Mouse (Mus musculus) cerebellum, adult 11-12 months (tissue): ENCODE results near the gene Tspan1.

Source experiments
- DNase-seq: peaks from one replicate; pipeline ENCODE4 v3.0.0; 2022

The Tspan1 gene

DNA sequence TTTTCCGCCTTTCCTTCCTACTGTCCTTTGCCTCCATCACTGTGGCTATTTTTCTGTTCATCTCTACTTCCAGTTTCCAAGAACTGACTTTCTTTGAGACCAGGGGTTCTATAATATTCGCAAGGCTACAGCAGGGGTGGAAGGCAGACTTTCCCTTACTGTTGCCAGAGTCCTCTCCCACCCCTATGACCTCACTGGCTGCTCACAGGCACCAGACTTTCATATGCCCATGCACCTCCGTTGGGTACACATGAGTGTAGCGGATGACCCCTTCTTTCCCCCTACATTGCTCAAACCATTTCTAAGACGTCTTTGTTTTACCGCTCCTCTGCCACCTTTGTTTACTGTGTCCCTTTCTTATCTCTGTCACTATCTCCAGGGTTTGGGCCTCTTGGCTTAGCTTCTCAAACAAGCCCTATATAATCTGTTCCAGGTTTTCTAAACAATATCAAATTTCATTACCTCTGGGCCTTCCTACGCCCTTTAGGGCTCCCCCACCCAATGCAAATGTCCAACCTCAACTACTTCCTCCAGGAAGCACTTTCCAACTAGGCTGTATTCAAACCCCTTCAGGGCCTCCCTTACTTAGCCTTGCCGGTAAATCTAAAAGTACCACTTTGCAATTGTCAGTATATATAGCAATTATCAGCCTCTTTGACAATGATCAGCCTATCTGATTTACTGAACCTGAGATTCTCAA lies 1.5 kb downstream of the Tspan1 start:
- DNase-seq = no peak

DNA sequence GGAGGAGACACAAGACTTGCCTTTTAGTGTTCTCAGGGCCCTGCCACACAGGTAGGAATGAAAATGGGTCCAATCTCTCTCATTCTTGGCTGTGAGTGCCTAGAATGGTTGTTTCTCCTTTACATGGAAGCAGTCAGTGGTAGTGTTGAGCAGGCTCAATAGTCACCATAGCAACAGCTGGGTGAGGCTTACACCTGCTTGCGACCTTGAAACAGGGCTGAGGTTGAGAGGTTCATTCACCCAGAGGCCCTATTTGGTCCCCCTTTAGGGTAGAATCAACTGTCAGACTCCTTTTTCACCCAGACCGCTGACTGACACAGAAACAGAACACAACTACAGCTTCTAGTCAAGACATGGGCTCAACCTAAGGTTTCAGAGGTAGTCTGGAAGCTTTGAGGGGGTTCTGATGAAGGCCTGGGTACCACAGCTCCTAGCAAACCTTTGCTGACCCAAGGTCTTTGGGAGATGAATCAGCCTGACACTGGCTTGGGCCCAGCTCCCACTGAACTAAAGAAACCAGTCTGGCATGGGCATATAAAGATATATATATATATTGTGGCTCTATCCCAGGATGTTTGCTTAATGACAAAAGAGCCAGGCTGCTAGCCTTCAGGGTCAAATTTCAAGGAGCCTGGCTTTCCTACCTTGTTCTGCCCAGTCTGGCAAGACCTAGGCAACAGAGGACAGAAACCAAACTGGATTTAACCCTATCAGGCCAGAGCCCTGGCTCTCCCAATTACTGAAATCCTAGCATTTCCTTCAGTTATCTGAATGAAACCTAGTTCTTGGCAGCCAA lies 2.4 kb downstream of the Tspan1 start:
- no peak for DNase-seq

DNA sequence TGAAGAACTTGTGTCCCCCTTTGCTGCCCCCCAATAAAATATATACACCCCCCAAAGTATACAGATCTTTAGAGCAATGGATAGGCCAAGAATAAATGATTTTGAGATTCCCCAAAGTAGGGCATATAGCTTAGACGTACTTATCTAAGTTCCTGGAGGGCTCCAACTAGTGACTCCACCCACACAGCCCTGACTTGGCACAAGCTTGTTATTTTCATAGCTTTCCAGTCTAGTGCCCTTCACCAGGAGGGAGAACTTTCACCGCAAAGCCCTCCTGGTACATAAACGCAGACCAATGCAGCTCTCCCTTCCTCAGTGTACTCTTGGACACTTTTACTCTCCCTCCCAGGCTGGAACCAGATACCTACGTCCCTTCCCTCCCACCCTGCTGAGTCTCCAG lies 5.3 kb downstream of the Tspan1 start:
- no peak for DNase-seq

DNA sequence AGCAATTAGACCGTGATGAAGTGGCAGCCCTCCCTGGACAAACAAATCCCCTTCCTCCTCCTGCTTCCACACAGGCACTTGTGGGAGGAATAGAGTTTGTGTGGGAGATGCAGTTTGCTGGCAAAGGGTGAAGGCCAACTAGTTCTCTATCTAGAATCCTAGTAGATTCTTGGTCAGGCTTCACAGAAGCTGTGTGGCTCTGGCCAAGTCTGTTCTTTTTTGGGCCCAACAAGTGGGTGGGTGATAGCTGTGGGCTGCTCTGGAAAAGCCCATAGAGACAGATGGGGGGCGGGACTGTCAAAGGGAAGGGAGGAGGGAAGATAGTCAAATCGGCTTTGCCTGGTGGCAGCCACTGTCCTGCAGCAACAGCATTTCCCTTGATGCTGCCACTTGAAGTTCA lies 6.6 kb downstream of the Tspan1 start:
- DNase-seq = no peak

DNA sequence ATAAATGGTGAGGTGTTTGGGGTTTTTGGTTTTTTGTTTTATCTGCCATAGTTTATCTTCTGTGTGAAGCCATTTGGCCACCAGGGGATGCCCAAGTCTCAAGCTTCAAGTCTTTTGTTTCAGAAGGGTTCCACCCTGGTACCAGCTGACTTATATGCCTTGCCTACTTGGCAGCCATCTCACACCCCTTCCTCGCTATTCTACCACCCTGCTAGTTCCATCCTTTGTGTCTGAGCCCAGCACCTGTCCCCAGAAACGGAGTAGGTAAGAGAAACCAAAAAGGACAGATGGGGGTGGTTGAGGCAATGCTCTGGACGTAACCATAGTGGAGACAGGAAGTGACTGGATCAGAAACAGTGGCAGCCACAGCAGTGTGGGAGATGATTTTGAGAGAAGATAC lies 7.5 kb downstream of the Tspan1 start:
- no peak for DNase-seq

DNA sequence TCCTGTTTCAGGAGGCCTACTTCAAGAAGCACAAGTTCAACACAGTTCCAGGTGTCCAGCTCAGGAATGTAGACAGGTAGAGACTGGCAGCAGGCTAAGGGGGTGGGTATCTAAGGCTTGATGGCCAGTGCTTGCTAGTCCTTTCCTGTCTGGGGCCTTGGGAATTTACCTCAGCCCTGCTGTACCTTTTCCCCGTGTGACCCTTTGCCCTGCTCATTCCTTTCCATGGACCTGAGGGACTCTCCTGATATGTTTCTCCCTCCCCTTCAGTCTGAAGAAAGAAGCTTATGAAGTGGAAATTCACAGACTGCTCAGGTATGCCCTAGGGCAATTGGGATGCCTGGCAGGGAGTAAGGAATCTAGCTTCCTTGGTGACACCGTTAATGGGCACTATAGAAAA lies 9.5 kb downstream of the Tspan1 start:
- DNase-seq = no peak

DNA sequence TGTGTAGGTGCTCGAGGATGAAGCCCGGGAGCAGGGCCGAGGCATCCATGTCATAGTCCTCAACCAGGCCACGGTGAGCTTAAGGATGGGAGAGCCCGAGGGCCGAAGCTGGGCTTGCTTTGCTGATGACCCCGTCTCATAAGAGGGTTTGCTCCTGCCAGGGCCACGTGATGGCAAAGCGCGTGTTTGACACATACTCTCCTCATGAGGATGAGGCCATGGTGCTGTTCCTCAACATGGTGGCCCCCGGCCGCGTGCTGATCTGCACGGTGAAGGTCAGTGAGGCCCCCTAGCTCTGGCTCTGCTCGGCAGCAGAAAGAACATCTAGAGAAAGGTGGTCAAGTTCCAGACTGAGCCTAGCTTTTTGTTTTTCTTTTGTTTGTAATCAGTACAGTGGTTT lies 14.7 kb downstream of the Tspan1 start:
- no peak for DNase-seq

DNA sequence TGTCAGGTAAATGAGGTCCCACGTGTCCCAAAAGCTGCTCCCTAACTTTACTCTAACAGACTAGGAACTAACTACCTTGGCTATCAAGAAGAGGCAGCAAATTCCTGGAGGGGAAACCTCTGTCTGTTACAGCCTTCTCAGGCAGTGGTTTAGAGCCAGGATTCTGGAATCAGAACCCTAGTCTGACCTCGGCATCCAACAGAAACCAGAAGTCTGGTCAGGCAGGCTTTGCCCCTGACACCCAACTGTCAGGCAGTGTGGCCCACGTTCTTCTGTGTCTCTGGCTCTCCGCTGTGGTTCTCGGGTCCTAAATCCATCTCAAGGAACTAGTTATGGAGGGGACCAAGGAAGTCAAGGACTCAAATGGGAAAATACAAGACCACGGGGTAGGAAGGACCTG lies 16.2 kb downstream of the Tspan1 start, which contains the start of gene Lurap1:
Lurap1 (minus strand) TSS at position 101 of the 400 bp plus-strand sequence.
- no peak for DNase-seq

DNA sequence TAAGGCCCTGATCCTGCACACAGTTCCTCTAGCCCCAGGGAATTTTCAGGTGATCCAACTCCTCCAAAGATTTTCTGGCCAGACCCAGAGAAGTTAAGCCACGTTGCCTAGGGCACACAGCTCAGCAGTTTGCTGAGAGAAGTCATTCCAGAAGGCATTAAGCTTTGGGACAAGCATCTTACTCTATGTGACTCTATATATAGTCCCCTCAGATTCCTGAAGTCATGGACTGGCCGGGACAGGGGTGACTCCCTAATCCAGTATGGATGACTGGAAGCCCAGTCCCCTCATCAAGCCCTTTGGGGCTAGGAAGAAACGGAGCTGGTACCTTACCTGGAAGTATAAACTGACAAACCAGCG lies 16.6 kb downstream of the Tspan1 start:
- DNase-seq = no peak

DNA sequence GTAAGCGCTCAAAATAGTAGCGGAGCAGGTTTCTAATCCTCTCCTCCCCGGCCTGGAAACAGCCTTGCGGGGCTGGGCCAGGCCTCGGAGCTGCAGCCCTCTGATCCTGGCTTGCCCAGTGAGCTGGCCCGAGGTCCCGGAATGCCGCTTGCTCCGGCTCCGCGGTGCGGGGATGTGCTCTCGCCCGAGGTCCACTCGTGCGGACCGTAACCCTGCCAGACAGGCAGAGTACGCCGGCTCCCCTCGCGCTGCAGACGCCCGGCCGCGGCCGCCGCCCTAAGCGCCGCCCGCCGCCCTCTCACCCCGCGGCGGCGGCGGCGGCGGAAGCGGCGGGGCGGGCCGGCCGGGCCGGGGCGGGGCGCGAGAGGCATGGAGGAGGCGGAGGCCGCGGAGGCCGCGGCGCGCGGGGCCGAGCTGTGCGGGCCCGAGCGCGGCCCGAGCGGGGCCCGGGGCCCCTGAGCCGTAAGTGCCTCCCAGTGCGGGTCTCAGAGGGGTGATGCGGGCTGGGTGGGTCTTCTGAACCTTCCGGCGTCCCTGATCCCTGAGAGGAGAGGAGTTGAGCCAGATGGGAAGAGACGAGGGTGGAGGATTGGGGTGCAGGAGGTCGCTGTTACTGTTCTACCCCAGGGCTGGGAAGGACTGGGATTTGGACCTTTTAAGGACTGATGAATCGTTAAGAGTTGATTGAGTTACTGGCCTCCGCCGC lies 17.1 kb downstream of the Tspan1 start:
- peak; percentile 66 for DNase-seq

DNA sequence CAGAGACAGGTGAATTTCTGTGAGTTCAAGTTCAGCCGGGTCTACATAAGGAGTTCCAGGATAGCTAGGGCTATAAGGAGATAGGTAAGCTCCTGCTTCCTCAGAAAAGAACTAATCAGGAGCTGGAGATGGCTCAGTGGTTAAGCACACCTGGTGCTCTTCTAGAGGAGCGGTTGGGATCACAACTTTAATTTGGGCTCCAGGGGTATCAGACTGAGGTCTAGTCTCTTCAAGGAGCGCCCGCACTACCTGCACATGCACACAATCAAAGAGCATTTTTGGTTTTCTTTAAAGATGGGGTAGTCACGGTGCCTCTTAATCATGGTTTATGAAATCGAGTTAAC lies 17.6 kb downstream of the Tspan1 start:
- no peak for DNase-seq

DNA sequence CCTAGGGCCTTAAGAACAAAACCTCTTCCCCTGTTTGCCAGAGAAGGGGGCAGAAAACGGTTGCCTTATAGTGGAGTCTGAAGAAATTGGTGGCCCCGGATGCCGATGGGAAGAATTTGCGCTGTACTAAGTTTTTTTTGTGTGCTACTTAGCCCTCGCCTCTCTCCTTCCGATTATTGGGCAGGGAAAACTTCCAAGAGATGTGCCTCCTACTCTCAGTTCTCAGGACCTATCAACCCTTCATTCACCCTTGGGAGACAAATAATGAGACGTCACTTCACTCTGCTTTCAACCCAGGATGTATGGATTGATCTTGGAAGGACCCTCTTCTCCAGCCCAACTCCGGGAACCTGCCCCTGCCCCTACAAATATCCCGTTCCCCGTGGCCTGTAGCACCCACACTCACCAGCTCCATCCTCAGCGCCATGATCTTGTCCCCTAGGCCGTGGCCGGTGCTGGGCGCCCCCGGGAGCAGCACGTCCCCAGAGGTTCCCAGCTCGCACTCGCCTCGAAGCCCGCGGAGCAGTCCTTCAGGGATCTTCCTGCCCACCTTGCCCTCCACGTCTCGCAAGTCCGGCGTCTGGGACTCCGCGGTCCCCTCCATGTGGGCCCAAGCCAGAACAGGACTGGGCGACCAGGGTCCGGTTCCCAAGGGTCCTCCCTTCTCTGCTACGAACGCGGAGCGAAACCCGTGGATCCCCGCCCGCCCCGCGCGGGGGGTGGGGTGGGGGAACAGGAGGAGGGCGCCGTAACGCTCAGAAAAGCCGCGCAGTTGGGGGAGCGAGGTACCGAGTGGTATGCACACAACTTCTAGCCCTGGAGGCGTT lies 23.3 kb downstream of the Tspan1 start:
- peak; percentile 85 for DNase-seq

DNA sequence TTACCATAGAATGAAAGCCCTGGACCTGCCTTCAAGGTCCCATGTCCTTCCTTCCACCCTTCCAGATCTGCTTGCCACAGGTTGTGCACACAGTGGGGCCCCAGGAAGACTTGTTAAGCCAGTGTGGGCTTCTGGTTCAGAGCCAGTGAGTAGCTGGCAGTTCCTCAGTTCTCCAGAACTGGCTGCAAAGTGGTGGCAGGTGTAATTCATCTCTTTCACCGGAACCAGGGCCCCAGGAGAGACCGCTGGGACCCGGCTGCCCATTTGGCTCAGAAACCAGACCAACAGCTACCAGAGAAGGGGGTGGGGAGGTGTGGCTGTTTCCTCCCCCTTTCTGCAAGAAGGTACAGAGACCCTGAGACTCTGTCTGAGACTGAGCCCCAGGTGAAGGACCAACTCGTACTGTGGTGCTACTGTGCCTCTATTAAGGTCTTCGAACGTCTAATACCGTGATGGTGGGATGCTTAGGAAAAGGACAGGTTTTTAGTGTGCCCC lies 24.0 kb downstream of the Tspan1 start:
- peak; percentile 99 for DNase-seq

DNA sequence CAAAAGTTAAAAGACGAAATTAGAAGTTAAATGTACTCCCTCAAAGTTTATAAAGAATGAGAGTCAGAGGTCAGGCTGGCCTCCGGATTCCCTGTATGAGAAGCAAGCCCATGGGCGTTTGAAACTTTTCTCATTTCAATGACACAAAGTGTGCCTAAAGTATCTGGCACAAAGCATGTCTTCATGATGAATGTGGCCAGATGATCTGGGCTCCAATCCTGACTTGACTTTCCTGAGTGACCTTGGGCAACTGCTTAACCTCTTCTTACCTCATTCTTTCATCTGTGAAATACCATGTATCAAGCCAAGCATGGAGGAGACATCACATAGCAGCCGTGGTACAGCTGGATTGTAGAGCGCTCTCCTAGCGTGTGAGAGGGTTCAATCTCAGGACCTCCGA lies 25.1 kb downstream of the Tspan1 start:
- DNase-seq = no peak

DNA sequence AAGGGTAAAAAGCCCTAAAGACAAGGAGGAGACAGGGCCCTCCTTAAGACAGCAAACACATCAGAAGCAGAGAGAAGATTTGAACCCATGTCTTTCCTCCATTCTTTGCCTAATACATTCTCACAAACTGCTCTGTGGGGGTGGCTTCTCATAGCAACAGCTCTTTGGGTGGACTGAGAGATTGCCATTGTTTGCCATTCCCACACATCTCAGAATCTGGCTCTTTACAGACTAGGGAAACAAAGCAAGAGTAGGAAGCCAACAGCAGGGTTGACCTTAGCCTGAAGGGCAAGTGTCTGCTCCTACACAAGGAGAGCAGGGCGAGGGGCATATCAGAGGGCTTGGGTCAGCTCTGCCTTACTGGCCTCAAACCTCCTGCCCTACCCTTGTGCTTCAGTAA lies 25.7 kb downstream of the Tspan1 start:
- no peak for DNase-seq

DNA sequence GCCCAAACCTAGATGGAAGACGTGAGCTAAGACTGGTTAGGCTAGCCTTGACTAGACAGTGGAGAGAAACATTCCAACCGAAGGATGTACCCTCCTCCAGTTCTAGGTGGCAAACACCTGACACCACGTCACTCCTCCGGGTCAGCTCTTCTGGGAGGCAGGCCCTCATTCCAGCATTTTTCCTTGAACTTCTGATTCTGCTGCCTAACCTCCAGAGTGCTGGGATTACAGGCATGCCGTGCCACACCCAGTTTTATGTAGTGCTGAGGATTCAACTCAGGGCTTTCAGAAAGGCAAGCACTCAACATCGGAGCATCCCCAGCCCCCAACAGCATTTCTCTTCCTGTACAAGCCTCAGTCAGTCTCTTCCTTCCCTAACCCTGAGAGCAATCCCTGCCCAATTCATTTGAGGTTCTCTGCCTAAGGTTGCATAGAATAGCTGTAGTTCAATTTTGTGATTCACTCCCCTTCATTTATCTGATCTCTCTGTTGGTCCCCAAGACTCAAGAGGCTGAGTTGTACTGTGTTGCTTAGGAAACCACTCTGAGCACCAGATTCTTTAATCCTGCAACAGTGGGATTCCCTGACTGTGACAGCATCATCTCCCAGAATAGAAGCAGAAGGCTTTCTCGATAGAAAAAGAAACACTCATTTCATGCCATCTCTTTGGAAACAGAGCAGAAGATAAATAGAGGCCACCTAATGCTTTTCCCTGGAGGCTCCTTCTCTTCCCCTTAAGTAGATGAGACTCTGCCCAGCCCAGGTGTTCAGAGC lies 26.4 kb downstream of the Tspan1 start:
- DNase-seq = no peak

DNA sequence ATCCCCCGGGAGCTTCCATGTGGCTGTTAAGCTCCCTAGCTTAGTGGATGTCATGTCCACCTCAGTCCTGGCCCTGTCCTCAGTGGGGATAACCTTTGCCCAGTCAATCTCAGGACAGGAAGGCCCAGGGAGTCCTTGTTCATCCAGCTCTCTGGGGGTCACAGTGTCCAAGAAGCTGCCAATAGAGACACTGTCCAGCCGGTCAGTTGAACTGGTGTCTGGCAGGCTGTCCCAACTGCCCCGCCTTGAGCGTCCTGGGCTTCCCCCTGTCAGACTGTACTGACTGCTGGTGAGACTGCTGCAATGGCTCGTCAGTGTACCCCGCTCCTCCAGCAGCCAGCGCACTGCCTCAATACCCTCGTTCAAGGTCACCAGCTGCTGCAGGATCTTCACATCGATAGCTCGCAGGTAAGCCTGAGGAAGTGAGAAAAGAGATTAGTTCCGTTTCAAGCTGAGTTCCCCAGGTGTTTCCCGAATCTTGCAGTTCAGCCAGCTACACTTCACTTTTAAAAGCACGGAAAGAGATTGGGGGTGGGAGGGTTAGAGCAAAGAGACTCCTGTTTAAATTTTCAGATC lies 29.9 kb downstream of the Tspan1 start:
- no peak for DNase-seq

DNA sequence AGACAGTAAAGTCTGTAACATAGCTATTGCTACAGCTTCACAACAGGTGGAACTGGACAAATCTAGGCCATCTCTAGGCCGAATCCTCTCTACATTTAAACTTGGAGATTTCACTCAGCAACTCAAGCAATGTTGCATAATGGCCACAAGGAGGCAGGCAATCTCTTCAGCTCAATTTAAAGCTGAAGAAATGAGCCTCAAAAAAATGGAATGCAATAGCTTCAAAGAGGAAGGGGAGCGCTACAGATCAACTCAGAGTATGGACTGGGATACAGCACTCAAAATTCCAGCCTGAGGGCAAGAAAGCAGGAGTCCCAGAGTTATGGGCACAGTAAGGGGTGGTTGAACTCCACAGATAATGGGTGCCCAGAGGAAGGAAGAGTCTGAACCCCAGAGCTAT lies 32.4 kb downstream of the Tspan1 start:
- no peak for DNase-seq

DNA sequence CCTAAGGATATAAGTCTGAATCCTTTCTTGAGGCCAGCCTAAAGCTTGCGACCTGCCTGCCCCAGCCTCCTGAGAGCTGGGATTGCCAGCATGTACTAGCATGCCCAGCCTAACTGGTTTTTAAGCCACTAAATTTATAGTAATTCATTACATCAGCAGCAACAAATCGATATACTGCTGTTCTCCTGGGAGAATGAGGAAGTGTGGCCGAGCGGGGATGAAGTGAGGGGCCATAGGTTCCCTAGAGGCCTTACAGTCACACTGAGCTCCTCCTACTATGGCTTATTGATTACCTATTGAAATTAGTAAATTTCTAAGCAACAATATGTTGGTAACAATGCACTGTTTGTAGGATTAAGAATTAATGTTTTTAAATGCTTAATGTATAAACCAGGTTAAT lies 34.3 kb downstream of the Tspan1 start:
- no peak for DNase-seq

DNA sequence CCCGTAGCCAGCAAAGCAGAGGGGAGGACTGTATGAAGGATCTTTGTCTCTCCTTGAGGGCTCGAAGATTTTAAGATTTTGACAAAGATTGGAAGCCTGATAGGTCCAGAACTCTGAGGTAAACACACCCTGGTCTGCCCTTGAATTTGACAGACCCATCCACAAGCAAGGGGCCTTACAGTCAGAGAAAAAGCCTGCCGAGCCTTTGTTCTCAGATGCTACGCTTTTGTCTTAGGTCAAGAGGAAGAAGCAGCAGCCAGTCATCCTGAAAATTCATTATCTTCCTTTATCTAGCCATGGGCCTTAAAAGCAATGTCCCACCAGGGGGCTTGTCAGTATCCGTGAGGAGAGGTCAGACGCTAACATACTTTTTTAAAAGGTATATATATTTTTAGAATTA lies 39.4 kb downstream of the Tspan1 start:
- DNase-seq = no peak

DNA sequence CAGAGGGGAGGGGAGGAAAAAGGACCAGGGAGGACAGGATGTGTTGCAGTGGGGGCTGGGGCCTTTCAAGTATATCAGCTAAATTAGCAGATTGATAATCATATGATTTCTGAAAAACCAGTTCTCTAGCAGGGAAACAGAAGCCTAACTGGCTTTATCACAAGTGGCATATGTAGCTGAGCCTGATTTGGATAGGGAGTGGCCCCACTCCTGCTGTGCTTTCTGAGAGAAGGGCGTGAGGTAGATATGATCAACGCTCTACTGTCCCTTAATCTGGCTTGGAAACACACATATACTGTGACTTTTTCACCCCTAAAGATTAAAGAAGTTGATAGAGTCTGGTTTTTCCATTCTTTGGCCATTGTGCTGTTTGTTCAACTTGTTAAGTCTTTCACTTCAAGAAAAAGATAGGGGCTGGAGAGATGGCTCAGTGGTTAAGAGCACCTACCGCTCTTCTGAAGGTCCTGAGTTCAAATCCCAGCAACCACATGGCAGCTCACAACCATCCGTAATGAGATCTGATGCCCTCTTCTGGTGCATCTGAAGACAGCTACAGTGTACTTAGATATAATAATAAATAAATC lies 41.5 kb downstream of the Tspan1 start:
- no peak for DNase-seq
